Mouse (Mus musculus) hindbrain, embryonic 16.5 days (tissue): ENCODE measurements around the gene Btbd6. TPM values are rescaled to one million over a fixed set of nuclear protein-coding genes. Genes with fewer than 3 reads are reported as not detected.

ENCODE experiments used
- ATAC-seq: fragments of 200-750 bp; cut with Nextera tagmentation; 2 replicates; pipeline ENCODE4 v1.8.0; 2017; ENCODE audit warnings: moderate TSS enrichment, moderate library complexity
- H3K27ac ChIP-seq: fragments of 300-500 bp; sonication (generic); 2 replicates; pipeline ENCODE4 v1.5.1; 2014; ENCODE audit warnings: low read depth, mild to moderate bottlenecking, control low read depth, low read length, moderate library complexity
- H3K27me3 ChIP-seq: fragments of 300-500 bp; sonication (generic); replicated peaks from 2 replicates; pipeline ENCODE4 v1.6.1; 2014; ENCODE audit warnings: low read length; ENCODE audit not compliant: control insufficient read depth, insufficient read depth
- H3K36me3 ChIP-seq: fragments of 300-500 bp; sonication (generic); 2 replicates; pipeline ENCODE4 v1.6.1; 2014; ENCODE audit warnings: mild to moderate bottlenecking, low read length, moderate library complexity, mixed read lengths; ENCODE audit not compliant: control insufficient read depth, insufficient read depth
- H3K4me1 ChIP-seq: fragments of 300-500 bp; sonication (generic); 2 replicates; pipeline ENCODE4 v1.6.1; 2014; ENCODE audit warnings: low read depth, low read length; ENCODE audit not compliant: control insufficient read depth, insufficient read depth
- H3K4me2 ChIP-seq: fragments of 300-500 bp; sonication (generic); 2 replicates; pipeline ENCODE4 v1.6.1; 2014; ENCODE audit warnings: mild to moderate bottlenecking, low read length, control low read depth, moderate library complexity
- H3K4me3 ChIP-seq: fragments of 300-500 bp; sonication (generic); 2 replicates; pipeline ENCODE4 v1.5.1; 2014; ENCODE audit warnings: mild to moderate bottlenecking, low read length, control low read depth, moderate library complexity
- H3K9ac ChIP-seq: fragments of 300-500 bp; sonication (generic); 2 replicates; pipeline ENCODE4 v1.6.1; 2014; ENCODE audit warnings: low read depth, mild to moderate bottlenecking, control low read depth, low read length, moderate library complexity
- H3K9me3 ChIP-seq: fragments of 300-500 bp; sonication (generic); 2 replicates; pipeline ENCODE4 v1.6.1; 2014; ENCODE audit warnings: mild to moderate bottlenecking, low read length, moderate library complexity; ENCODE audit not compliant: control insufficient read depth
- WGBS: fragments of 180-500 bp; shearing (Covaris S2); extraction: QIAGEN DNeasy Blood & Tissue Kit; methylation state at CpG from one replicate; pipeline ENCODE4 v1.1.7; 2014; 5-methylcytosine and 5-hydroxymethylcytosine counted together
- polyA plus RNA-seq: library from polyadenylated mRNA; unstranded; fragments of >200 nt; fragmentation: Nextera tagmentation; extraction: Ambion mirVana; gene quantifications from 2 replicates; pipeline ENCODE4 v1.2.1, GENCODE M21; 2015

Gene Btbd6
- polyA plus RNA-seq, 1 experiment from 2014 or later, result 55.8 TPM

DNA sequence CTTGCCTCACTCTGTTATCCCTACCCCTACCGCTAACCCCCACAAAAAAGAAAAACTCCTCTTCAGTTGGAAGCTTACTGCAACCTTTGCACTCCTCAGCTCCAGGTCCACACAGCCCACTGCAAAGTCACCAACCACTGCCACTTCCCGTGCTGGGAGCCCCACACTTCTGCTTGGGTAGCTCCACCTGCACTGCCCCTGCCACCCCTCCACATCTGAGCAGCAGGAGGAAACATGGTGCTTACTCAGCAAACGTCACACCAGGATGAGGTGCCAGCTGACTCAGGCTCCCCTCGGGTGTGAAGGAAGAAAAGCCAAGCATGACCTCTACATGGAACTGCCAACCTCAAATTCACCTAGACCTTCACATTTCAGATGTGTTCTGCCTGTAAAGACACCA is 17.9 kb downstream of the Btbd6 start:
- Histone ChIP-seq H3K27ac (no peak overlapping the region), H3K4me1 (peaks cover 11% of the 10 kb centered on the region), H3K4me2 (no peak overlapping the region), H3K36me3 (peaks cover 4% of the 10 kb centered on the region; the same call in 1 of the 2 replicates), H3K4me3 (no peak overlapping the region), H3K27me3 (no peaks in the 10 kb centered on the region), H3K9ac (no peak overlapping the region), H3K9me3 (no peaks in the 10 kb centered on the region)
- 74% methylated on average over 3 of the region's 4 CpGs for WGBS
- no peak for ATAC-seq

GRCm38 (mm10) chr12:112999569-113000293 is 23.4 kb downstream of the Btbd6 start:
- no peak; the same call in 1 of the 2 replicates for ATAC-seq
- under 1% methylated on average over 55 of the region's 56 CpGs for WGBS
- H3K36me3 ChIP-seq, result no peaks in the 10 kb centered on the region
- no peaks in the 10 kb centered on the region for H3K27me3 ChIP-seq
- no peaks in the 10 kb centered on the region for H3K9me3 ChIP-seq
- peak overlapping the region; percentile 84 for H3K4me2 ChIP-seq
- H3K4me3 ChIP-seq, result peak overlapping the region; percentile 81
- H3K27ac ChIP-seq, result peak overlapping the region; percentile 90
- H3K4me1 ChIP-seq, result peaks cover 21% of the 10 kb centered on the region
- peak overlapping the region; percentile 94 for H3K9ac ChIP-seq

GRCm38 (mm10) chr12:113000294-113001132 is 24.2 kb downstream of the Btbd6 start, which contains the start of gene Brf1:
Gene Brf1 (minus strand): TSS chr12:113000704.
- WGBS, result under 1% methylated on average over 83 of the region's 96 CpGs
- peaks cover 21% of the 10 kb centered on the region for H3K4me1 ChIP-seq
- H3K4me2 ChIP-seq, result peak within 1 kb of the TSS; percentile 84
- peak within 1 kb of the TSS; percentile 81 for H3K4me3 ChIP-seq
- no peaks in the 10 kb centered on the region for H3K9me3 ChIP-seq
- peak; percentile 98 for ATAC-seq
- H3K9ac ChIP-seq, result peak within 1 kb of the TSS; percentile 94
- H3K27ac ChIP-seq, result peak within 1 kb of the TSS; percentile 90
- H3K36me3 ChIP-seq, result no peaks in the 10 kb centered on the region
- no peaks in the 10 kb centered on the region for H3K27me3 ChIP-seq

- Histone ChIP-seq H3K4me1 (peaks cover 21% of the 10 kb centered on the region), H3K9ac (peak overlapping the region; percentile 94), H3K27me3 (no peaks in the 10 kb centered on the region), H3K9me3 (no peaks in the 10 kb centered on the region), H3K27ac (peak overlapping the region; percentile 90), H3K36me3 (no peaks in the 10 kb centered on the region), H3K4me3 (peak overlapping the region; percentile 81), H3K4me2 (peak overlapping the region; percentile 84)
- WGBS, result 3% methylated on average over 5 of the region's 5 CpGs
- ATAC-seq, result peak; percentile 56; the same call in 1 of the 2 replicates
Observed at GRCm38 (mm10) chr12:113001133-113001474, 24.8 kb downstream of the Btbd6 start.

- Histone ChIP-seq H3K4me3 (no peak overlapping the region), H3K4me2 (no peak overlapping the region), H3K27ac (no peak overlapping the region), H3K9ac (no peak overlapping the region), H3K27me3 (no peaks in the 10 kb centered on the region), H3K9me3 (no peaks in the 10 kb centered on the region), H3K36me3 (no peaks in the 10 kb centered on the region), H3K4me1 (peaks cover 21% of the 10 kb centered on the region)
- 36% methylated on average over 2 of the region's 2 CpGs for WGBS
- ATAC-seq, result no peak
Observed at GRCm38 (mm10) chr12:113002667-113003066, 26.4 kb downstream of the Btbd6 start.

GRCm38 (mm10) chr12:113004011-113004410 is 27.7 kb downstream of the Btbd6 start:
- Histone ChIP-seq H3K4me3 (no peak overlapping the region), H3K9ac (no peak overlapping the region)
- 80% methylated on average over 8 of the region's 8 CpGs for WGBS

DNA sequence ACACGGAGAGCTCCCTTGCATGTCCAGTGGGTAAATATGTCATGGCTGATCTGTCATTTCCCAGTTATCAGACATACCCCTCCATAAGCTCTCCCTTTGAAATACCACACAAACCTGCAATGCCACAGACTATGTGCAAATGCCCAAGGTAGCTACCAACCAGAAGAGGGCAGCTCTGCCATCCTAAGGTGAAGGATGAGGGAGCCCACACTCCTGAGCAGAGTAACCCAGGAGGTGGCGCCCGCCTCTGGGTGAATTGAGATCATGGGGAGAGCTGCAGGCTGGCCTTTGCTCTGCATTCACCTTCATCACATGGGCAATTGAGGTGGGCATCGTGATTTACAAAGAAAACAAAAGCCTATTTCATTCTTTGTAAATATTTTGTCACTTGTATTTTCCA is 28.7 kb downstream of the Btbd6 start:
- Histone ChIP-seq H3K9me3 (no peaks in the 10 kb centered on the region), H3K4me2 (no peak overlapping the region), H3K9ac (no peak overlapping the region), H3K4me1 (peaks cover 6% of the 10 kb centered on the region), H3K36me3 (no peaks in the 10 kb centered on the region), H3K27ac (no peak overlapping the region), H3K4me3 (no peak overlapping the region), H3K27me3 (no peaks in the 10 kb centered on the region)
- no peak for ATAC-seq
- 30% methylated on average over 4 of the region's 4 CpGs for WGBS

More at GRCm38 (mm10) chr12:113004011-113004410, 27.7 kb downstream of the Btbd6 start:
- H3K27me3 ChIP-seq, result no peaks in the 10 kb centered on the region
- no peaks in the 10 kb centered on the region for H3K9me3 ChIP-seq
- H3K4me2 ChIP-seq, result no peak overlapping the region
- peaks cover 11% of the 10 kb centered on the region for H3K4me1 ChIP-seq
- ATAC-seq, result no peak
- no peaks in the 10 kb centered on the region for H3K36me3 ChIP-seq
- H3K27ac ChIP-seq, result no peak overlapping the region

DNA sequence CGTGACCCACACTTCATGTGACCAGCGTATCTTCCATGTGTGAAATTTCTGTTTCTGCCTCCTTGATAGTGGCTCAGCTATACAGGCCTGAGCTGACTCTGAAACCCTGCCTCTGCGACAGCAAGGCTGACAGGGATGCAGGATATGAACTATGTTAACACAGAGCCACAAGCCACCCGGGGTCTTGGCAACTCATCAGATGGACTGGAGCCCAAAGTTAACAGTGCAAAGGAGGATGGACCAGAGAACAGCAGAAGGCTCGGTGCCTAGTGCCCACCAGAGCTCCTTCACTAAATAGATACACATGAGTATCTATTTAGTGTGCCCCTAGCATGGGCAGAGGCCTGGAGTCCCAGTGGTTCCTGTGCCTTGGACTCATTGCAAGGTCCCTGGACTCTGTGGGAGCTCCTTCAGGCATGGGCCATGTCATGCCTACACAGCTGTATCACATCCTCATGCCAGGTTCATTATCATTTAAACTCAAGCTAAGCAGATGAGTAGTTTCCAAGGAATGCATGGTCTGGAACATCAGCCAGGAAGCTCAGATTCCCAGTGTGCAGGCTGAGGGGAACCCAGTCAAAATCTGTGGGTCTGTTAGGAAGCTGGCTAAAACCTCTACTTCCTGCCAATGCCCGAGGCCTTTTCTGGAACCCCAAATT is 35.5 kb downstream of the Btbd6 start:
- Histone ChIP-seq H3K4me1 (peaks cover 30% of the 10 kb centered on the region), H3K36me3 (no peaks in the 10 kb centered on the region), H3K9ac (no peak overlapping the region), H3K27ac (no peak overlapping the region), H3K4me2 (no peak overlapping the region), H3K9me3 (no peaks in the 10 kb centered on the region), H3K27me3 (no peaks in the 10 kb centered on the region), H3K4me3 (no peak overlapping the region)
- WGBS, result 79% methylated on average over 6 of the region's 6 CpGs
- ATAC-seq, result no peak

DNA sequence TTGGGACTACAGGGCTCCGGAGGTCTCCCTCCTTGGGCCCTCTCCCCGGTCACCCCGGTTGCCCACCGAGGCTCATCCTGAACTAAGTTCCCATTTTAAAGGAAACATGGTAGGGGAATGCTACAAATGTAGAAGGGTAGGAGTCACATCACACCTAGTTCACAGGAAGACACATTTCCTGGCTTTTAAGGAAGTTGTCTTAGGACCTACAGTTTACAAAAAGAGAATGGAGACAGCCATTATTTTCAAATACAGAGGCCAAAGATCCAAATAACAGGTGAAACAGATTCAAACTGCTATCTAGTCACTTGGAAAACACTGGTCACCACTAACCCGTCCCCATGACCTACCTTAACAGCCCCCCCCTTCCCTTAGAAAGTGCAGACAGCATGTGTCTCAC is 36.2 kb downstream of the Btbd6 start:
- Histone ChIP-seq H3K27ac (peak overlapping the region; percentile 89; the same call in 1 of the 2 replicates), H3K9me3 (no peaks in the 10 kb centered on the region), H3K27me3 (no peaks in the 10 kb centered on the region), H3K4me1 (peaks cover 33% of the 10 kb centered on the region), H3K4me2 (no peak overlapping the region), H3K36me3 (no peaks in the 10 kb centered on the region), H3K4me3 (no peak overlapping the region), H3K9ac (no peak overlapping the region)
- 96% methylated on average over 5 of the region's 5 CpGs for WGBS
- ATAC-seq, result no peak
